Mouse (Mus musculus): ENCODE data around the gene Ms4a10. TPM values are rescaled to one million over a fixed set of nuclear protein-coding genes. Genes with fewer than 3 reads are reported as not detected.

The Ms4a10 gene
- total RNA-seq, 2 experiments from 2014 or later: not detected

DNA sequence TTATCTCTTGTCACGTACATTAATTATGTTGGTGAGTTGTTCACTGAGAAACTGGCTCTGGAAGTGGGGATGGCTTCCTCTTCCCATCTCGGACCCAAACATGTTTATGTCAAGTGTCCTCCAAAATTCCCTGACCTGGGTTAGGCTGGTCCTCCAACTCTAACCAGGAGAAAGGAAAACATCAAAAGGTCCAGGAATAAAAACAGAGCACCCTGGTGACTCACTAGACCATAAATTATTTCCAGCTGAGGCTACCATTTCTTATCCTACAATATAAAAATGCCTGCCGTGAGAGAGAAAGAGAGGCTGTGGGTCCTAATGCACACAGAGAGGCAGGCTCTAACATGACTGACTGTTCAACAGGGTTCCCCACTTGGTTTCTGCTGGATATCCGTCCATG is 50.2 kb downstream of the Ms4a10 start:
- DNase-seq: no peak
- intact Hi-C loops (cut with DNase I): no loop called here

DNA sequence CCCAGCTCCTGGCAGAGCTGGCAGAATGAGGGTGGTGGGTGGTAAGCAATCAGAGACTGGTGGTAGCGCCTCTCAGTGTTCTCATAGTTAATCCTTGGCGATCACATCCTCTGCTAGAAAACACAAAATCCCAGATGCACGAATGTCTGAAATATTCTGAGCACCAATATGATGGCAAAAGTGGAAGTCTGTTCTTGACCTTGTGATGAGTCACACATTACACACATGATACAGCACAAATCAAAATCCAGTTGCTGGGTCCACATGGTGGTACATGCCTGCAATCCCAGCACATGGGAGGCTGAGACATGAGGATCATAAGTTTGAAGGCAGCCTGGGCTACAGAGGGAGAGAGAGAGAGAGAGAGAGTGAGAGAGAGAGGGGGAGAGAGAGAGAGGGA is 53.4 kb downstream of the Ms4a10 start:
- no peak for DNase-seq
- intact Hi-C loops (cut with DNase I): no loop called here

DNA sequence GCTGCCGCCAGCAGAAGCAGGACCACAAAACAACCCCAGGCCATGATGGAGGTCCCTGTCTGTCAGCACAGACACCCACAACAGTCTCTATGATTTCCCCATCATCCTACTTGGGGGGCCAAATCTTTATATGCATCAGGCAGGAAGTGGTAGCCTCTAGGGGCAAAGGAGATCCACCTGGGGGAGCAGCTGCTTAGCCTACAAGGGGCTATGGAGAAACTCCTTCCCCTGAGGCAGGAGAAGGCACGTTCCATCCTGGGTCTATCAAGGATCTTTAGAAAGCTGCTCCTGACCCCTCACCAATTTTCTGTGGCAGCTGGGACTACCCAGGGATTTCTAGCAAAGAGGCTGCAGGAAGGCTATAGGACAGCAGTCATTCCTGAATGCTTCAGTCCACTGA is 53.9 kb downstream of the Ms4a10 start, which contains the start of gene Zp1:
Gene Zp1, minus strand, starts transcription at position 101 of the 400 bp plus-strand sequence.
- no peak for DNase-seq
- intact Hi-C loops (cut with DNase I): no loop called here

DNA sequence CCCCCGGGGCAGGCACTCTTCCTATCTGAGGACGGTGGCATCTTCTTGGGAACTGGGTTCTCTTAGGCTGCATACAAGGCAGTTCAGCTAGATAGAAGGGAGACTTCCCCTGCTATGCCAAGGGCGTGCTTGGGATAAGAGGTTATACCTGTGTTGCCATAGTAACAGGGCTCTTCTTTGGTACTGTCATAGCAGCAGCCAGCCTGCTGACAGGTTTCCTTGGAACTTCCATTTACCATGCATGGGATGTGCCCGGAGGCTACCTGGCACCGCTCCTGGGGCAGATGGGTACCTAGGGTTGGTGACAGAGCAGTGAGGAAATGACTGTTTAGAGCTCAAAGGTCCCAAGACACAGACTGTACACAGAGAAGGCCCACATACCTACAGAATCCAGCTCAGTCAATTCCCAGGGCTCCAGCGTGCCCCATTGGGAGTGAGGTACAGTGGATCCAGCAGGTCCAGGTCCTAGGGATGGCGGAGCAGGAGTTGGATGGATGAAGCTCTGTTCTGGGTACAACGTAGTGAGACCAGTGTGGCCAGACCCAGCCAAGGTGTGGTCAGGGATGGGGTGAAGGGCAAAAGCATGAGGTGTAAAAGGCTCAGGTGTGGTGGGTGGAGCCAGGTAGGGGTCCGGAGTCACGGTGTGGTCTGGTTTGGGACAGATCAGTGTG is 56.0 kb downstream of the Ms4a10 start:
- no peak for DNase-seq
- intact Hi-C loops (cut with DNase I): no loop called here

DNA sequence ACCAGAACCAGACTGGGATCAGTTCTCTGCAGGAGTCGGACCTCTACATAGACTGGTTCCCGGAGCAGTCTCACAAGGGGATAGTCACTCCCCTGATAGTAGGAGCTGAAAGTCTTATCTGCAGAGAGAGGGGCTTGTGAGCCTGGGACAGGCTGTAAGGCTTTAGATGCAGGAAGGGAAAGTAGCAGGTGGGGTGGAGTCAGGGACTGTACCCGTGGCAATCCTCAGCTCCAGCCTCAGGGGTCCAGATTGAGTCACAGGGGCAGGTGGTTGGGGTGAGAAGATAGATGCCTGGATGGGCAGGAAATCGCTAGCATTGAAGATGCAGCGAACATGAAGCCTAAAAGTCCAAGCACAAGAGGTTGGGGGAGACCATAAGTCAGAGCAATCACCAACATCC is 58.0 kb downstream of the Ms4a10 start:
- DNase-seq: no peak
- intact Hi-C loops (cut with DNase I): no loop called here

DNA sequence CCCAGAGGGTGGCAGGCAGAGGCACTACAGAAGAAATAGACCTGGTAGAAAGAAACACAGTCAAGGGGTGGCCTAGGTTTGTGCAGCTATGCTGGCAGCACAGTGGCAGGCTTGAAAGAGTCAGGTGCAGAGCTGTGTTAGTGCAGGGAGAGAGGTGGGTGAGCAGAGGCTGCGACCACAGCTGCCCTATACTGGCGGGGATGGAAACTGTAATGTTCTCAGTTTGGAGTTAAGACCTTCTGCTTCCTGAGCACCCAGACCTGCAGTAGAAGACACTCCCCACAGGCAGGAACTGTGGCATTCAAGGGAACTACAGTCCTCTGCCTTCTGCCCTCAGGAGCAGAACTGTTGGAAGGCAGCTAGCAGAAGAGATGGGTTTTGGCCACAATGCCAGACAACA is 59.6 kb downstream of the Ms4a10 start:
- intact Hi-C loops (cut with DNase I): loop anchor here (5.0 kb wide), 2 partner anchors 32 to 47 kb away; partner anchors contain the start of gene Ccdc86
- no peak for DNase-seq

DNA sequence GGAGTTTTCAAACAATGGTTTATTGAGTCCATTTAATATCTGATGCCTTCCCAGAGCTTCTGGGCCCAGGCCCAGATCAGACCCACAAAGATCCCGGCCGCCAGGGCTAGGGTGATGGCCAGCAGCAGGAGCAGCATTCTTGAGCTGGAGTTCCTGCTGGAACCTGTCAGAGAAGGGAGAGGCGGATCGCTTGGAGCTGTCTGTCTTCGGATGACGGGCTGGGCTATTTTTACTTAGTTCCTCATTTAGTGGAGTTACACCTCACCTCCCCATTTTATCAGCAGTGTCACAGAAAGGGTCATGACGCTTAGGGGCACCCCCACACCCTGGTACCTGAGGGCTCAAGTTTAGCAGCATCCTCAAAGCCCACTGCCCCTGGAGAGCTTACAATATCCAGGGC is 60.2 kb downstream of the Ms4a10 start:
- intact Hi-C loops (cut with DNase I): loop anchor here (5.0 kb wide), 2 partner anchors 33 to 48 kb away; partner anchors contain the start of gene Ccdc86
- DNase-seq: no peak

Other genes starting within 250 kb of the Ms4a10 start
- gene Cd5, start 235.7 kb downstream of the Ms4a10 start, total RNA-seq (2021): under 1 TPM in 1 of 2 experiments, not detected in 1; 0.59 TPM
- under 1 TPM in 1 of 2 experiments, not detected in 1; 0.87 TPM for gene Cd6, start 144.6 kb downstream of the Ms4a10 start, total RNA-seq (2021)
- gene Slc15a3, start 134.9 kb downstream of the Ms4a10 start, total RNA-seq (2021): under 1 TPM; 0.42 to 0.43 TPM
- gene Tmem132a, start 104.7 kb downstream of the Ms4a10 start, total RNA-seq (2021): 1 to 10 TPM; 5.3 to 6.0 TPM
- 100 to 1,000 TPM; 218 to 234 TPM for gene Tmem109, start 92.7 kb downstream of the Ms4a10 start, total RNA-seq (2021)
- gene Prpf19, start 79.4 kb downstream of the Ms4a10 start, total RNA-seq (2021): 100 to 1,000 TPM; 140 to 166 TPM
- gene Zp1, start 54.0 kb downstream of the Ms4a10 start, total RNA-seq (2021): not detected
- not detected for gene Ptgdr2, start 37.5 kb downstream of the Ms4a10 start, total RNA-seq (2021)
- 10 to 100 TPM; 14.7 to 15.2 TPM for gene Ccdc86, start 25.4 kb downstream of the Ms4a10 start, total RNA-seq (2021)
- not detected for gene Ms4a15, start 18.6 kb upstream of the Ms4a10 start, total RNA-seq (2021)
- not detected for gene Ms4a18, start 43.4 kb upstream of the Ms4a10 start, total RNA-seq (2021)
- gene Ms4a8a, start 106.4 kb upstream of the Ms4a10 start, total RNA-seq (2021): under 1 TPM; 0.48 to 0.54 TPM
- gene 1700017D01Rik, start 156.2 kb upstream of the Ms4a10 start, total RNA-seq (2021): not detected
- not detected for gene 1700025F22Rik, start 190.7 kb upstream of the Ms4a10 start, total RNA-seq (2021)
- not detected for gene Ms4a13, start 222.1 kb upstream of the Ms4a10 start, total RNA-seq (2021)